Mouse (Mus musculus) thymus, adult 2 months (tissue): ENCODE results near the gene Capn15. TPM values are rescaled to one million over a fixed set of nuclear protein-coding genes. Genes with fewer than 3 reads are reported as not detected.

Source experiments
- DNase-seq: peaks from one replicate; pipeline ENCODE4 v3.0.0; 2021
- H3K27ac ChIP-seq: fragments of 200-500 bp; 2 replicates; pipeline ENCODE4 v1.5.1; 2012; ENCODE audit warnings: low read length, control low read depth; ENCODE audit not compliant: control insufficient read depth, insufficient read depth
- H3K27me3 ChIP-seq: fragments of 200-500 bp; 2 replicates; pipeline ENCODE4 v1.6.1; 2012; ENCODE audit warnings: mild to moderate bottlenecking, low read length, moderate library complexity, mixed read lengths; ENCODE audit not compliant: control insufficient read depth, insufficient read depth
- H3K36me3 ChIP-seq: fragments of 200-500 bp; 2 replicates; pipeline ENCODE4 v1.6.1; 2012; ENCODE audit warnings: mild to moderate bottlenecking, low read length, moderate library complexity; ENCODE audit not compliant: control insufficient read depth, insufficient read depth
- H3K4me1 ChIP-seq: fragments of 200-500 bp; replicated peaks from 2 replicates; pipeline ENCODE4 v1.6.1; 2012; ENCODE audit warnings: low read length; ENCODE audit not compliant: control insufficient read depth, insufficient read depth
- H3K4me3 ChIP-seq: fragments of 200-500 bp; 2 replicates; pipeline ENCODE4 v1.5.1; 2012; ENCODE audit warnings: mild to moderate bottlenecking, low read length, control low read depth, moderate library complexity; ENCODE audit not compliant: control insufficient read depth, insufficient read depth
- CTCF ChIP-seq: fragments of 200-500 bp; IDR thresholded peaks from 2 replicates; pipeline ENCODE4 v1.5.1; 2012; ENCODE audit warnings: mild to moderate bottlenecking, control low read depth, low read length, moderate library complexity, borderline replicate concordance; ENCODE audit not compliant: control insufficient read depth, poor library complexity, insufficient read depth; ENCODE audit errors: extremely low read depth
- POLR2A ChIP-seq: fragments of 200-500 bp; IDR thresholded peaks from 2 replicates; pipeline ENCODE4 v1.6.1; 2012; ENCODE audit warnings: mild to moderate bottlenecking, low read length, control low read depth, moderate library complexity; ENCODE audit not compliant: control insufficient read depth, poor library complexity, insufficient read depth; ENCODE audit errors: extremely low read depth
- WGBS: fragments of 180-500 bp; shearing (Covaris S2); methylation state at CpG from one replicate; pipeline ENCODE4 v1.1.7; 2018; 5-methylcytosine and 5-hydroxymethylcytosine counted together
- polyA plus RNA-seq: library from polyadenylated mRNA; depleted of rRNA; stranded (reverse); fragments of >200 nt; gene quantifications from 2 replicates; pipeline ENCODE4 v1.2.3, GENCODE M21; 2012; rRNA removed

Capn15 gene
- polyA plus RNA-seq, 1 experiment: 80.7 TPM

DNA sequence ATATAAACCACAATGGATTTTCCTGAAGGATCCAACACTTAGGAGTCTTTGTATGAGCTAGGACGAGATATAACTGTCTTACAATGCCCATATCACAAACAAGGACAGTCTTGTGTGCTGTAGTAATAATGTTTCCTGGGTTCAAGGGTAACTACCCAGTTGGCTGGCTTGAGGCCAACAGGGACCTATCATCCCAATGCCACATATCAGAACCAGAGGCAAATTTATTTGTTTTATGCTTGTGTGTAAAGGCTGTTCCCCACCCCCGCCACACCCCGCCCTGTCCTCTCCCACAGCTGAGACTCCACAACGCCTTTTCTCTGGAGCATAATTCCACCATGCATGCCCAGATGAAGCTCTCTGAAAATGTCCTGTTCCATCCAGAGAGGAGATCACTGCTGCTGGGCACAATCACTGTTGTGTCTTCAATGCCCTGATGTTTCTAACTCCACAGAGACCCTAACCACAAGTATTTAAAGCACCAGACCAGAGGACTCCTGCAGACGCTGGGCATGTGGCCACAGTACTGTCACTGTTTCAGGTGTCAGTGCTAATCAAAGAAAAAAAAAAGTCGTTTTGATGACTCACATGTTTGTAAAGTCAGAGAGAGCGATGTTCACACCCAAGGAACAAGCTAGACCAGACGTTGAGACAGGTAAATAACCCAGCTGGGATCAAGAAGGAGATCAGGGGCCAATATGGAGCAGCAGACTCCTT lies 68.5 kb downstream of the Capn15 start:
- Histone ChIP-seq H3K36me3 (no peaks in the 10 kb centered on the region), H3K4me3 (no peak overlapping the region), H3K27ac (no peak overlapping the region), H3K27me3 (no peaks in the 10 kb centered on the region), H3K4me1 (peaks cover 12% of the 10 kb centered on the region)
- 84% methylated on average over 8 of the region's 8 CpGs for whole genome bisulfite sequencing
- no peak for DNase-seq
- TF ChIP-seq CTCF (no peak), POLR2A (no peak)

DNA sequence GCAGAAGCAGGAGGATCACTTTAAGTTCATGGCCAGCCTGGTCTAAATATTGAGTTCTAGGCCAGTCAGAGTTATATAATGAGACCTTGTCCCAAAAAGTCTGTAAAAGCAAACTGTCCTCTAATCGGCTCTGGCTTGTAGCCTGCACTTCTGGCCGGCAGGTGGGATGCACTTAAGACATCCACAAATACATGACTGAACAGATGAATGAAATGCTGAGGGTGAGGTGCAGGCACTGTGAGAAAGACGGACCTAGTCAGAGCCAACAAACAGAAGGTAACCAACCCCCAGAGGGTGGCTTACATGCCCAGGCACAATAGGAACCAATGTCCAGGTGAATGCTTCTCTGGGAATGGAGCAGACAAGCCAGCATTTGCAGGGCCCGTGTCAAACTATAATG lies 71.3 kb downstream of the Capn15 start:
- Histone ChIP-seq H3K4me1 (peaks cover 12% of the 10 kb centered on the region), H3K4me3 (no peak overlapping the region), H3K36me3 (no peaks in the 10 kb centered on the region), H3K27me3 (no peaks in the 10 kb centered on the region; the same call in 1 of the 2 replicates), H3K27ac (no peak overlapping the region)
- 76% methylated on average over 4 of the region's 4 CpGs for WGBS
- no peak for TF ChIP-seq POLR2A
- TF ChIP-seq CTCF: no peak
- no peak for DNase-seq

DNA sequence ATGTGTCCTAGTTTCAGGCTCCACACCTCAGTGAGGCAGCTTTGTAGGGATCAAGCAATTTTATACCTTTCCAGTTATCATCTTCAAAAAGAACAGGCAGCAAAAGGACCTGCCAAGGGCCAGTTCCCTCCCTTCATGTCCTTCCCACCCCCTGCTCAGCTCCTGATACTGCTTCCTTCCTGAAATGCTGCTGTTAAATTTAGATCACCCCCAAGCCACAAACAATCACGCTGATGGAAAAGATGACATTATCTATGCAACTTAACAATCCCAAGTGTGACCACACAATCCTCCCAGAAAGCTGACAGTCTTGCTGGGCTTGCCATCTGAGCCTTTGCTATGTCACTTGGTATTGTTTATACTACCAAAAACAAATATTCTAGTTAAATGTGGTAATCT lies 71.7 kb downstream of the Capn15 start:
- peaks cover 10% of the 10 kb centered on the region for H3K4me1 ChIP-seq
- TF ChIP-seq CTCF: no peak
- TF ChIP-seq POLR2A: no peak
- WGBS: 3% methylated on average over 1 of the region's 1 CpGs
- no peaks in the 10 kb centered on the region; the same call in 1 of the 2 replicates for H3K27me3 ChIP-seq
- no peaks in the 10 kb centered on the region for H3K36me3 ChIP-seq
- no peak overlapping the region for H3K27ac ChIP-seq
- DNase-seq: no peak
- no peak overlapping the region for H3K4me3 ChIP-seq

DNA sequence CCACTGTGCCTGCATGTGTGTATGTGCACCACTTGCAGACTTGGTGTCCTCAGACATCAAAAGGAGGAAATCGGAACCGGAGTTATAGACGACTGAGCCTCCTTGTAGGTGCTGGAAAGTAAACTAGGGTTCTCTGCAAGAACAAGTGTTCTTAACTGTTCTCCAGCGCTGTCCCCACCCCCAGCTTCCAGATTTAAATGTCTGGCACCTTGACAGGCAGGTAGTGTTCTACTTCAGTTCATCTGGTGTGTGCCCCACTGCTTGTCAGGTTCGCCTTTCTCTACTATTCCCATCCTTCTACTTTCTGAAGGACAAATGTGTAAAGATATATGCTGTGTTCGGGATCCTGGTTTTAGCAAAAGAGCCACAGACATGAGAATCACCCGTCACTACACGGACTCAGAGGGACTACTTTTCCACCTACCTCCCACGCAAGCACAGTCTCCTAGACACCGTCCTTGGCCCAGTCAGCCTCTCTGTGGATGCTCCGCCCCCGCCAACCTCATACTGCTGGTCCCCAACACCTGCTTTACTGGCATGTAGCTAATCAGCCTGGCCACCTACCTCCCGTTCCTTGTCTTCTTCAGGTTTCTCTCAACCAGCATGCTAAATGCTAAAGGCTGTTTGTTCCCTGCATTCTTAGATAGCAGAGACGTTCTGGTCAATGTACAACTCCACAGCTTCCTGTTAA lies 72.3 kb downstream of the Capn15 start:
- Histone ChIP-seq H3K36me3 (no peaks in the 10 kb centered on the region), H3K4me1 (peaks cover 5% of the 10 kb centered on the region), H3K27ac (no peak overlapping the region), H3K4me3 (no peak overlapping the region), H3K27me3 (no peaks in the 10 kb centered on the region; the same call in 1 of the 2 replicates)
- DNase-seq: no peak
- WGBS: 81% methylated on average over 14 of the region's 14 CpGs
- TF ChIP-seq POLR2A: no peak
- no peak for TF ChIP-seq CTCF

DNA sequence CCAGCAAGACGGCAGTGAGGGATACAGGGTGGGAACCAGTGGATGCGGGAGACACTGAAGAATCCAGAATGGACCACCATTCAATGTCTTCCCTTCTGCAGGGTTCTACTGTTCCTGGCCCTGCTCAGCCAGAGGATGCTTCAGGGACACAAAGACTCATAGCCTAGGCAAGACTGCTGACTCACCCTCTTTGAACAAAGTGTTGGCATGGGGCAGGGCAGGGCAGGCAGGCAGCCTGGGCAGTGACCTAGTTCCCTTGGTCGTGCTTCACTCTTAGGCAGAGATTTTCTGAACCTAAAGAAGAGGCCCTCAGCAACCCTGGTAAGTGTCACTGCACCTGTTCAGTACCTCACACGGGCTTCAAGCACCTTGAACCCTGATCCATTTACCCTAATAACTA lies 73.8 kb downstream of the Capn15 start:
- Histone ChIP-seq H3K36me3 (no peaks in the 10 kb centered on the region), H3K27ac (no peak overlapping the region), H3K4me3 (no peak overlapping the region), H3K27me3 (no peaks in the 10 kb centered on the region; the same call in 1 of the 2 replicates), H3K4me1 (no peaks in the 10 kb centered on the region)
- 78% methylated on average over 4 of the region's 4 CpGs for WGBS
- TF ChIP-seq POLR2A (no peak), CTCF (no peak)
- no peak for DNase-seq

Other genes starting within 250 kb of the Capn15 start
- gene Mslnl, start 249.8 kb downstream of the Capn15 start, polyA plus RNA-seq: 0.68 and 0.69 TPM in 2 replicates
- 16.4 and 23.6 TPM in 2 replicates for gene Msln, start 231.4 kb downstream of the Capn15 start, polyA plus RNA-seq
- 29.1 and 33.5 TPM in 2 replicates for gene Narfl, start 212.0 kb downstream of the Capn15 start, polyA plus RNA-seq
- gene Haghl, start 200.1 kb downstream of the Capn15 start, polyA plus RNA-seq: 73.9 and 80.3 TPM in 2 replicates
- gene Ccdc78, start 199.2 kb downstream of the Capn15 start, polyA plus RNA-seq: 0.27 and 0.48 TPM in 2 replicates
- gene Fam173a, start 192.9 kb downstream of the Capn15 start, polyA plus RNA-seq: 141 and 162 TPM in 2 replicates
- 1.1 TPM in 1 of 2 replicates, not detected in the other for gene AC134908.4, start 190.1 kb downstream of the Capn15 start, polyA plus RNA-seq
- 171 and 243 TPM in 2 replicates for gene Metrn, start 188.7 kb downstream of the Capn15 start, polyA plus RNA-seq
- 0.59 and 0.61 TPM in 2 replicates for gene Fbxl16, start 176.7 kb downstream of the Capn15 start, polyA plus RNA-seq
- gene Wdr24, start 162.2 kb downstream of the Capn15 start, polyA plus RNA-seq: 86.3 and 89.1 TPM in 2 replicates
- gene Jmjd8, start 156.9 kb downstream of the Capn15 start, polyA plus RNA-seq: 78.1 and 83.2 TPM in 2 replicates
- gene Stub1, start 152.4 kb downstream of the Capn15 start, polyA plus RNA-seq: 162 and 190 TPM in 2 replicates
- 20.6 and 29.2 TPM in 2 replicates for gene Rhbdl1, start 148.5 kb downstream of the Capn15 start, polyA plus RNA-seq
- 125 and 126 TPM in 2 replicates for gene Gm20683, start 144.0 kb downstream of the Capn15 start, polyA plus RNA-seq
- 192 and 206 TPM in 2 replicates for gene Rhot2, start 140.9 kb downstream of the Capn15 start, polyA plus RNA-seq
- gene Wdr90, start 124.3 kb downstream of the Capn15 start, polyA plus RNA-seq: 107 and 133 TPM in 2 replicates
- gene Mcrip2, start 117.0 kb downstream of the Capn15 start, polyA plus RNA-seq: 52.1 and 54.6 TPM in 2 replicates
- 77.3 and 82.3 TPM in 2 replicates for gene Mettl26, start 110.7 kb downstream of the Capn15 start, polyA plus RNA-seq
- 2.9 and 3.7 TPM in 2 replicates for gene Wfikkn1, start 104.9 kb downstream of the Capn15 start, polyA plus RNA-seq
- gene Rab40c, start 66.1 kb downstream of the Capn15 start, polyA plus RNA-seq: 43.5 and 57.6 TPM in 2 replicates
- 133 and 134 TPM in 2 replicates for gene Pigq, start 40.9 kb downstream of the Capn15 start, polyA plus RNA-seq
- 0.51 and 0.62 TPM in 2 replicates for gene Nhlrc4, start 40.8 kb downstream of the Capn15 start, polyA plus RNA-seq
- gene A930017K11Rik, start 33.2 kb downstream of the Capn15 start, polyA plus RNA-seq: 0.06 and 0.19 TPM in 2 replicates
- gene Rab11fip3, start 83.8 kb upstream of the Capn15 start, polyA plus RNA-seq: 25.2 and 26.2 TPM in 2 replicates
- gene Decr2, start 104.5 kb upstream of the Capn15 start, polyA plus RNA-seq: 10.0 and 11.5 TPM in 2 replicates
- gene Nme4, start 109.8 kb upstream of the Capn15 start, polyA plus RNA-seq: 30.9 and 33.1 TPM in 2 replicates
- 38.2 and 43.2 TPM in 2 replicates for gene Tmem8, start 127.5 kb upstream of the Capn15 start, polyA plus RNA-seq
- gene Mrpl28, start 137.7 kb upstream of the Capn15 start, polyA plus RNA-seq: 80.0 and 82.6 TPM in 2 replicates
- gene Axin1, start 152.9 kb upstream of the Capn15 start, polyA plus RNA-seq: 38.0 and 40.1 TPM in 2 replicates
- not detected in 2 replicates for gene Pdia2, start 213.3 kb upstream of the Capn15 start, polyA plus RNA-seq
- 9.2 and 10.6 TPM in 2 replicates for gene Rgs11, start 217.2 kb upstream of the Capn15 start, polyA plus RNA-seq
- 0.77 and 1.0 TPM in 2 replicates for gene Arhgdig, start 222.0 kb upstream of the Capn15 start, polyA plus RNA-seq